Mouse (Mus musculus) mammary gland, adult 2 months (tissue): Measurements from ENCODE around the gene Gm21943. TPM values are rescaled to one million over a fixed set of nuclear protein-coding genes. Genes with fewer than 3 reads are reported as not detected.

Experiments
- polyA plus RNA-seq: library from polyadenylated mRNA; depleted of rRNA; stranded (reverse); fragments of >200 nt; gene quantifications from 2 replicates; pipeline ENCODE4 v1.2.3, GENCODE M21; 2012; ENCODE audit warnings: low replicate concordance; rRNA removed

The Gm21943 gene
- not detected in 2 replicates for polyA plus RNA-seq

DNA sequence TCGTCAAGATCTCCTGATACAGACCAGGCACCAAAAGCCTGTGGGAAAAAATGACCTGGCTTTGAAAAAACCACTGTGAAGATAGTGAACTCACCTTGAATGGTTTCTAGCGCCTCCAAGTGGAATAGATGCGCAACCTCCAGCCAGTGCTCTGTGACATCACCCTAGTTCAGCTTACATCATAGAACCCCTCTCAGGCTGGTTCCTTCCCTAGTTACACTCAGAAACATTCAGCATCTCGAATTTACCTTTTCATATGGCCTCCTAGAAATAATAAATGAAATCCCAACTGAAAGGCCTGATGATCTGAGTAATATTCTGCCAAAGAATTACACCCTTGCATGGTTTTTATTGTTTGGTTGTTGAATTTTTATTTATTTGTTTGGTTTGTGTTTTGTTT, at the start of gene Gm21943:
TSS of gene Gm21943 (minus strand) at position 101 of the 400 bp plus-strand sequence.

Other genes starting within 250 kb of the Gm21943 start
- gene Gm28961, start 172.0 kb upstream of the Gm21943 start, polyA plus RNA-seq: not detected in 2 replicates